Mouse (Mus musculus): ENCODE measurements around the gene Cpm. TPM values are rescaled to one million over a fixed set of nuclear protein-coding genes. Genes with fewer than 3 reads are reported as not detected.

Cpm gene
- polyA plus RNA-seq, 1 experiment from 2014 or later = 49.3 TPM

DNA sequence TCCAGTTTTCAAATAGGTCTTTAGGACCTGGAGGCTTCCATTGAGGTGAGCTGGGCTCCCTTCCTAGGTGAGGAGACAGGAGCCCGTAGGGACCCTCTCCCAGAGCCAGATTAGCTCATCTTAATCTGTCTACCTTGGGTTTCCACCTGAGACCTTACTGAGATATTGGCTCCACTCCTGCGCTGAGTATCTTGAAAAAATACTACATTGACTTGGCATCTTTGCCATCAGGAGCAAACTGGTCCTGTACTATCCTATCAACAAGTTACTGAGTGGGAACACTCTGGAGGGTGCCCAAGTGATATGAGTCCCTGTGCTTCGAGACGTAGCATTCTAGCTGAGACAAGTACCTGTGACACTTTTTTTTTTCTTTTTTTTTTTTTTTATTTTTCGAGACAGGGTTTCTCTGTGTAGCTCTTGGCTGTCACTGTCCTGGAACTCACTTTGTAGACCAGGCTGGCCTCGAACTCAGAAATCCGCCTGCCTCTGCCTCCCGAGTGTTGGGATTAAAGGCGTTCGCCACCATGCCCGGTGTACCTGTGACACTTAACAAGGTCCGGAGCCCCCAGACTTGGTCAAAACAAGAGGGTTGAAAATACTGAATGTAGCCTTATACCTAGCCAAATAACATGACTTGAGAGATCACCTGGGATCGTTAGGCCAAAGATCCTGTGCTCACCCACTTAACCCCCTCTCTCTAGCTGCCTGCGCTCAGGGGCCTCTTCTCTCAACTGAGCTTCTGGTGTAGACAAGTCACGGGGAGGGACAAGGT, 13.4 kb downstream of the Cpm start:
- no peak for ATAC-seq (ENCODE audit: borderline replicate concordance, extremely low read depth, low FRiP score, low TSS enrichment)
- Histone ChIP-seq H3K4me3 (no peak overlapping the region), H3K36me3 (no peaks in the 10 kb centered on the region), H3K9ac (no peak overlapping the region), H3K4me2 (no peak overlapping the region), H3K4me1 (no peaks in the 10 kb centered on the region), H3K27me3 (no peaks in the 10 kb centered on the region), H3K27ac (no peak overlapping the region), H3K9me3 (no peaks in the 10 kb centered on the region)
- 86% methylated on average over 15 of the region's 15 CpGs for WGBS

DNA sequence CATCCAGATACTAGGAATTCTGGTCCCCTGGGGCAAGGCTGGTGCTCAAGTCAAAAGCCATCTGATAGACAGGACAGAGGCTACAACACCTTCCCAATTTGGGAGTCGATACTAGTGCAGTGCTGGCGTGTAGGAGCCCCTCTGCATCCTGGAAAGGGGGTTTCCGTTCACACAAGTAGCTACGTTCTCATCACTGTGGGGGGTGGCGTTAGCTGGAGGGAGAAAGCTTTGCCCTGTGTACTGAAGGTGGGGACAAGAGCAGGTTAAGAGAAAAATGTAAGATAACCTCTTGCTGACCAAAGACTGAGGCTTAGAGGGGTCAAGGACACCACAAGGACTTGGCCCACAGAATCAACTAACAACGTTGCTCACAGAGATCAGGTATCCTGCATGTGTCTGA, 14.0 kb downstream of the Cpm start:
- Histone ChIP-seq H3K4me3 (no peak overlapping the region), H3K27me3 (no peaks in the 10 kb centered on the region), H3K4me2 (no peak overlapping the region), H3K27ac (no peak overlapping the region), H3K4me1 (no peaks in the 10 kb centered on the region), H3K9ac (no peak overlapping the region), H3K36me3 (no peaks in the 10 kb centered on the region), H3K9me3 (no peaks in the 10 kb centered on the region)
- WGBS = 64% methylated on average over 6 of the region's 6 CpGs
- no peak for ATAC-seq (ENCODE audit: borderline replicate concordance, extremely low read depth, low FRiP score, low TSS enrichment)

DNA sequence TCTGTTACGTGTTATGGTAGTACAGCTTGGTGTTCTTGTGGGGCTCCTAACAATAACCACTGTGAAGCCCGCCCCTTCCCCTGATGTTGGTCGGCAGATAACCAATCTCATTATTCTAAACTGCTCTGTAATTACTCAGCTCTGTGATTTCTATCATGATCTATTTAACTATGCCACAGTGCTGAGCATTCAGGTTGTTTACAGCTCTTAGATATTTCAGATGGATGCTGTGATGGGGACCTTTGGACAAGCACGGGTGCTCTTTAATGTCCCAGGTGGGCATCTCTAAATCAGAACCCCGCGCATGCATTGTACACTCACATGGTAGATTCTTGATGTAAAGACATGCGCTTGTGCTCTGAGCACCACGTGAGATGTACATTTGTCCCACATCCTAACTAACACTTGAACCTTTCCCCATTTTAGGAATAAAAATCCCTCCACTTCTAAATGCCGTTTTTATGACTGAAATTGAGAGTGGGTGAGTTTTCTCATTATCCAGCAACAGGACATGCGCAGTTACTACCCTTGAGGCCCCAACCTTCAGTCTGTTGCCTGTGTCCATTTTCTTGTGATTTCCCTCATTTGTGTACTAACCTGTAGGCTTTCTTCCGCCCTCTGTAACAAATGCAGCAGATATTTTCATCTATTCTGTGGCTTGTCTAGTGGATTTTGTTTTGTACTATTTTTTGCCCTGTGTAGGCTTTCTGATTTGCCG, 14.6 kb downstream of the Cpm start:
- H3K27ac ChIP-seq = no peak overlapping the region
- H3K9ac ChIP-seq = no peak overlapping the region
- no peaks in the 10 kb centered on the region for H3K27me3 ChIP-seq
- no peak overlapping the region for H3K4me3 ChIP-seq
- H3K36me3 ChIP-seq = no peaks in the 10 kb centered on the region
- no peaks in the 10 kb centered on the region for H3K4me1 ChIP-seq
- ATAC-seq (ENCODE audit: borderline replicate concordance, extremely low read depth, low FRiP score, low TSS enrichment) = no peak
- no peak overlapping the region for H3K4me2 ChIP-seq
- 84% methylated on average over 12 of the region's 12 CpGs for WGBS
- no peaks in the 10 kb centered on the region for H3K9me3 ChIP-seq

DNA sequence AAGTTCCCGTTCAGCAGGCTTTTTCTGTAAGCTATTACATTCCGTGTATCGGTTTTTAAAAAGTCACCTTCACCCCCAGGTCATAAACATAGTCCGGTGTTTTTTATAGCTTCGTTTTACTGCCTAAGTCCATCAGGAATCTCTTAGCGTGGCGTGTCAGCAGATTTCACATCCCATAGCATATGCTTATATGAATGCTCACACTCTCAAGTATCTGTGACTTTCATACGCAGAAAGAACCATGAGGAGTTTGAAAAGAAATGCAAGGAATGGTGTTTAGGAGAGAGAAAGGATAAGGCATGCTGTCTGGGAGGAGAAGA, 15.1 kb downstream of the Cpm start:
- Histone ChIP-seq H3K4me2 (no peak overlapping the region), H3K4me1 (no peaks in the 10 kb centered on the region), H3K36me3 (no peaks in the 10 kb centered on the region), H3K9me3 (no peaks in the 10 kb centered on the region), H3K27ac (no peak overlapping the region), H3K4me3 (no peak overlapping the region), H3K9ac (no peak overlapping the region), H3K27me3 (no peaks in the 10 kb centered on the region)
- WGBS = 74% methylated on average over 8 of the region's 8 CpGs
- no peak for ATAC-seq (ENCODE audit: borderline replicate concordance, extremely low read depth, low FRiP score, low TSS enrichment)

DNA sequence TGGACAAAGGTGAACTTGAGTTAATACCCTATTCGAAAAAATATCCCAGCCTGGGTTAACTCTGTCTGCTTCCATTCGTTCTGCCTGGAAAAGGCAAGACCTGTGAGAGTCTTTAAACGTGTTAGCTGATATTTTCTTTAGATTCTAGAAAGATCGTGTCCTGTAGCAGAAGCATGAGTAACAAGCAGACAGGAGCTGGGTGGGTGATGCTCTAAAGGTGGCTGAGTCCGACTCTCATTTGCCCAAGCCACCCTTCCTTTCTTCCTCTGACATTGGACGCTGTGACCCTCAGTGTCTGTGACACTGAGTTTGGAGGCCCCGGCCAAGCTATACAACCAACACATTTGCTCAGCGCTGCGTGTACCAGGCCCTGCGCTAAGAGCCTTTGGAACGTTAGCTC, 15.5 kb downstream of the Cpm start:
- Histone ChIP-seq H3K36me3 (no peaks in the 10 kb centered on the region), H3K27ac (no peak overlapping the region), H3K4me3 (no peak overlapping the region), H3K4me1 (no peaks in the 10 kb centered on the region), H3K4me2 (no peak overlapping the region), H3K27me3 (no peaks in the 10 kb centered on the region), H3K9me3 (no peaks in the 10 kb centered on the region), H3K9ac (no peak overlapping the region)
- 79% methylated on average over 11 of the region's 11 CpGs for WGBS
- no peak for ATAC-seq (ENCODE audit: borderline replicate concordance, extremely low read depth, low FRiP score, low TSS enrichment)

DNA sequence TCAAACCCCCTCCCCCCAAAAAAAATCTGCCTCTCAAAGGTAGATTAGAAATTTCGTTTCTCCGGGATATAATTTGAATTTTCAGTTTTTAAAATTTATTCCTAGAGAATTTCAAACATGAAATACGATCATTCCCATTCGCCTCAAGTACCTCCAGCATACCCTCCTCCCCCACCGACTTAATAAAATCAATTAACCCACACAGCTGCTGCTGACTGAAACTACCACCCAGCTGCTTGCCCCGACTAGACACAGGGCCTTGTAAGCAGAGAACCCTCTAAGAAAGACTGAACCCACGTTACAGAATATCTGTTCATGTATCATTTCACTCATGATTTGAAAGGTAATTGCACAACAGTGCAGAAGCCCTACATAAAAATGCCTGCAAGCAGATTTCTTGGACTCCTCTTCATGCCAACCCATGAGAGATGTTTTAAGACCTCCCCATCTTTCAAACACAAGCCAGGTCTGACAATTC, 16.2 kb downstream of the Cpm start:
- Histone ChIP-seq H3K36me3 (no peaks in the 10 kb centered on the region), H3K27ac (no peak overlapping the region), H3K9ac (no peak overlapping the region), H3K4me3 (no peak overlapping the region), H3K9me3 (no peaks in the 10 kb centered on the region), H3K4me2 (no peak overlapping the region), H3K27me3 (no peaks in the 10 kb centered on the region), H3K4me1 (no peaks in the 10 kb centered on the region)
- no peak for ATAC-seq (ENCODE audit: borderline replicate concordance, extremely low read depth, low FRiP score, low TSS enrichment)
- 77% methylated on average over 7 of the region's 7 CpGs for WGBS

DNA sequence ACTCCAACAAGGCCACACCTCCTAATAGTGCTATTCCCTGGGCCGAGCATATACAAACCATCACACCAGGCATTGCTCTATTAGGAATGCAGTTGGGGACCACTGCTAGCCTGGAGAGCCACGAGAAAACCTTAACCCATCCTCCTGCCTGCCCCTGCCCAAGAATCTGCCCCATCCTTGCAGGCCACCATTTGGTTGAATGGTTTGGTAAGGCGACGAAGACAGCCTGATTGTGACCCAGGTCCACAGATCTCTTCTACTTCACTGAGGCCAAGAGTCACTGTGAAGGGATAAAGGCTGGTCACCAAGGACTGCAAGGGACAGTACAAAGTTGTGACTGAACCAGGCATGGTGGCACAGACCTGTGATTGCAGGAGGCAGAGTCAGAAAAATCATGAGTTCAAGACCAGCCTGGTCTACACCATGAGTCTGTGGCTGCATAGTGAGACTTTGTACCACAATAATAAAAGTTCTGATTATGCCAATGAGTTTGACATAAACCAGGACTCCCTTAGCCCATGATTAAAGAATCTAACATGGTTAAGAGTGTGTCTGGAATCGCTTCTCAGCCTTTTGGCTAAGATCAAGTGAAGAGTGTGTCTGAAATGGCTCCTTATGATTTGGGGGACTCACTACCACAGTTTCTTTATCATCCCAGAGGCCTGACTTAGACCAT, 17.3 kb downstream of the Cpm start:
- no peak for ATAC-seq (ENCODE audit: borderline replicate concordance, extremely low read depth, low FRiP score, low TSS enrichment)
- H3K27me3 ChIP-seq = no peaks in the 10 kb centered on the region
- H3K9me3 ChIP-seq = no peaks in the 10 kb centered on the region
- 84% methylated on average over 5 of the region's 5 CpGs for WGBS
- no peak overlapping the region for H3K4me2 ChIP-seq
- no peaks in the 10 kb centered on the region for H3K36me3 ChIP-seq
- H3K4me1 ChIP-seq = no peaks in the 10 kb centered on the region
- no peak overlapping the region for H3K9ac ChIP-seq
- H3K27ac ChIP-seq = no peak overlapping the region
- H3K4me3 ChIP-seq = no peak overlapping the region

DNA sequence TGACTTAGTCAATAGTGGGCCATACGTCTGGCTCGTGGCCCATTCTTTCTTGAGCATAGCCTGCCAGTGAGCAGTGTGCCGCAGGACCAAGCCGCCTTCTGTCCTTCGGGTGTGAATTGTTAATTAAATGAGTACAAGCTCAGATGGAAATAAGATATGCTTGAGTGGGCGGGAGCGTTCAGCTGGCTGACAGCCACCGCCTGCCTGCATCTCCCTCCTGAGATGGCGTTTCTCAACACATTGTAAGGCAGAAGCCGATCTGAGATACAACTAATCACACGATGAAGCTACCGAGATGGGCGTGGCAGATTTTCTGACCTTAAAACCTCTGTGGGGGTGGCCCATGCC, 17.8 kb downstream of the Cpm start:
- Histone ChIP-seq H3K27ac (no peak overlapping the region), H3K9ac (no peak overlapping the region), H3K36me3 (no peaks in the 10 kb centered on the region), H3K27me3 (no peaks in the 10 kb centered on the region), H3K4me3 (no peak overlapping the region), H3K4me2 (no peak overlapping the region), H3K9me3 (no peaks in the 10 kb centered on the region), H3K4me1 (no peaks in the 10 kb centered on the region)
- 85% methylated on average over 13 of the region's 13 CpGs for whole genome bisulfite sequencing
- ATAC-seq (ENCODE audit: borderline replicate concordance, extremely low read depth, low FRiP score, low TSS enrichment) = no peak

DNA sequence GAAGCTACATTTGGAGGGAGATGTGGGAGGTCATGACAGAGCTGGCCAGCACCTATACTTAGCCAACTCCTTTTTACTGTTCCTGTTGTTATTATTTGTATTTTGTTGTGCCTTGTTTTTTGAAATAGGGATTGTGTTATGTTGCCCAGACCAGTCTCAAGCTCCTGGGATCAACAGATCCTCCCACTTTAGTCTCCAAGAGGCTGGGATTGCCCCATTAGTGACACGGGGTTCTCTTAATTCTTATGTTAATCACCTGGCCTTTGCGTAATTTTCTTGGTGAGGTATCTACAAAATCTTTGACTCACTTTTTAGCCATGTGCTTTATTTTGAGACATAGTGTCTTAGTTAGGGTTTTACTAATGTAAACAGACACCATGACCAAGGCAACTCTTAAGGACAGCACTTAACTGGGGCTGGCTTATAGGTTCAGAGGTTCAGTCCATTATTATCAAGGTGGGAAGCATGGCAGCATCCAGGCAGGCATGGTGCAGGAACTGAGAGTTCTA, 18.7 kb downstream of the Cpm start:
- no peak overlapping the region for H3K27ac ChIP-seq
- 85% methylated on average over 2 of the region's 2 CpGs for WGBS

DNA sequence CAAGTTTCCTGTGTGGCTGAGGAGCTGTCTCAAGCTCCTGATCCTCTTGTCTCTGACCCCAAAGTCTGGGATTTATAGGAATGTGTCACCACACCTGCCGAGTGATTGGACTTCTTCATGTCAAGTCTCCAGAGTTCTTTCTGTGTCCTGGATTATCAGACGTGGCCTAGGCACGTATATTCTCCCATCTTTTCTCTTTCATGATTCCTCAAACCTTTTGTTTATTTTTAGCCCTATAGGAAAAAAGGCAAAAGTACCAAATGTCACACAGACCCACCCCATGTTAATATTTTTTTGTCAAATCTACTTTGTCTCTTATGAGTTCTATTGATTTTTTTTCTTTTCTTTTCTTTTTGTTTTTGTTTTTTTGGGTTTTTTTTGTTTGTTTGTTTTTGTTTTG, 19.3 kb downstream of the Cpm start:
- Histone ChIP-seq H3K27me3 (no peaks in the 10 kb centered on the region), H3K9me3 (no peaks in the 10 kb centered on the region), H3K9ac (no peak overlapping the region), H3K4me3 (no peak overlapping the region), H3K27ac (no peak overlapping the region), H3K4me2 (no peak overlapping the region), H3K36me3 (no peaks in the 10 kb centered on the region), H3K4me1 (no peaks in the 10 kb centered on the region)
- 71% methylated on average over 3 of the region's 3 CpGs for WGBS
- no peak for ATAC-seq (ENCODE audit: borderline replicate concordance, extremely low read depth, low FRiP score, low TSS enrichment)

More for the DNA sequence above, 18.7 kb downstream of the Cpm start:
- no peak overlapping the region for H3K4me3 ChIP-seq
- H3K27me3 ChIP-seq = no peaks in the 10 kb centered on the region
- ATAC-seq (ENCODE audit: borderline replicate concordance, extremely low read depth, low FRiP score, low TSS enrichment) = no peak
- H3K4me1 ChIP-seq = no peaks in the 10 kb centered on the region
- H3K9me3 ChIP-seq = no peaks in the 10 kb centered on the region
- H3K36me3 ChIP-seq = no peaks in the 10 kb centered on the region
- H3K9ac ChIP-seq = no peak overlapping the region
- no peak overlapping the region for H3K4me2 ChIP-seq

DNA sequence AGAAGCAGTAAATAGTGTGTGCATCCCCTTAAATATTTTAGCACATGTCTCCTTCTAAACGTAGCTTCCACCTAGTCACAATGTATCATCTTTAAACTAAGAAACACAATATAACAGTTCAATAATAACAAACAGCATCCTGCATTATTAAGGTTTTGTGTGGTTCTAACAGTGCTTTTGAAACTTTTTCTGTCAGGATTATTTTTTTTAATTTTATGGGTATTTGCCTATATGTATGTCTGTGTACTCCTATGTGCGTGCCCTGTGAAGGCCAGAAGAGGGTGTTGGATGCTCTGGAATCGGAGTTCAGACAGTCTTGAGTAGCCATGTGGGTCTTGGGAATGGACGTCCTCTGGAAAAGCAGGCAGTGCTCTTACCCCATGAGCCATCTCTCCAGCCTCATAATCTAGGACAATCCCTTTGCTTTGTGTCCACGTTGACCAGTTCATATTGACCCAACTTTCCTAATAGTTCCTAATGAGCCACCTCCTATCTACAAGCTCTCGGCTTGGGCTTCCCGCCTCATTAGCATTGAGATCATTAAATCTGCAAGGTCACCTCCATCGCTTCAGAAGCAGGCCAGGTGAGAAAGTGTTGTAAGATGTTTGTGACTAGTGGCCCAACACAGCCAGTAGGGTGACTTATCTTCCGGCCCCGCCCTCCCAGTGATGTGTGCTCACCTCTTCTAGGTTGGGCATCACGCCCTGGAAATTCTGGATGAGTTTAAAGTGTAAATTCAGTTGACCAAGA, 20.2 kb downstream of the Cpm start:
- Histone ChIP-seq H3K27me3 (no peaks in the 10 kb centered on the region), H3K27ac (no peak overlapping the region), H3K4me1 (no peaks in the 10 kb centered on the region), H3K9me3 (no peaks in the 10 kb centered on the region), H3K4me2 (no peak overlapping the region), H3K9ac (no peak overlapping the region), H3K4me3 (no peak overlapping the region), H3K36me3 (no peaks in the 10 kb centered on the region)
- no peak for ATAC-seq (ENCODE audit: borderline replicate concordance, extremely low read depth, low FRiP score, low TSS enrichment)
- WGBS = 85% methylated on average over 11 of the region's 11 CpGs
